Mouse (Mus musculus): ENCODE results near the gene Dars2.
A peak's percentile ranks its signal among the peaks of the same experiment; 100 is the strongest.
"Not testable (repeated sequence)": the region's sequence is repeated elsewhere in the genome, so short reads cannot be mapped to it uniquely, and the experiment has no call there.

The Dars2 gene

DNA sequence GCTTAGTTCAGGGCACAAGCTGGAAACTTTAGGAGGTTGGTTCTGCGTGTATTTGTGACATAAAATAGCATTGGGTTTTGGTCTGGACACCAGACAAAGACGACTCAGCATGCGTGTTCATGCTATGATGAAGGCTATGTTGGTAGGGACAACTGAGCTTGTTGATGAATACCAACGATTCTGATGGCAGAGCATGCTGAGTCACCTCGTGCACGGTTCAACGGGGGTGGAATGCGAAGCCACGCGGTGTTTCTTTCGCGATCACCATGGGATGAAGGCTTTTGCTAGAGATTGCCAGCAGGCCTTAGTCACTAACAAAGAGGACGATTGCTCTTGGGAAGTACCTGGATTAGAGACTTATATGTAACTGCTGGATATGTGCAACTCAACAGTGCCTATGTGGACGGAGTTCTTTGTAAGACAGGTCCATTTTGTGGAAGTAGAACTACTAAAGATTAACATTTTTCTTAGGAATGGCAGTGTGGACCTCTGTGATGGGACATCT is 35.1 kb downstream of the Dars2 start:
- no peak for DNase-seq

DNA sequence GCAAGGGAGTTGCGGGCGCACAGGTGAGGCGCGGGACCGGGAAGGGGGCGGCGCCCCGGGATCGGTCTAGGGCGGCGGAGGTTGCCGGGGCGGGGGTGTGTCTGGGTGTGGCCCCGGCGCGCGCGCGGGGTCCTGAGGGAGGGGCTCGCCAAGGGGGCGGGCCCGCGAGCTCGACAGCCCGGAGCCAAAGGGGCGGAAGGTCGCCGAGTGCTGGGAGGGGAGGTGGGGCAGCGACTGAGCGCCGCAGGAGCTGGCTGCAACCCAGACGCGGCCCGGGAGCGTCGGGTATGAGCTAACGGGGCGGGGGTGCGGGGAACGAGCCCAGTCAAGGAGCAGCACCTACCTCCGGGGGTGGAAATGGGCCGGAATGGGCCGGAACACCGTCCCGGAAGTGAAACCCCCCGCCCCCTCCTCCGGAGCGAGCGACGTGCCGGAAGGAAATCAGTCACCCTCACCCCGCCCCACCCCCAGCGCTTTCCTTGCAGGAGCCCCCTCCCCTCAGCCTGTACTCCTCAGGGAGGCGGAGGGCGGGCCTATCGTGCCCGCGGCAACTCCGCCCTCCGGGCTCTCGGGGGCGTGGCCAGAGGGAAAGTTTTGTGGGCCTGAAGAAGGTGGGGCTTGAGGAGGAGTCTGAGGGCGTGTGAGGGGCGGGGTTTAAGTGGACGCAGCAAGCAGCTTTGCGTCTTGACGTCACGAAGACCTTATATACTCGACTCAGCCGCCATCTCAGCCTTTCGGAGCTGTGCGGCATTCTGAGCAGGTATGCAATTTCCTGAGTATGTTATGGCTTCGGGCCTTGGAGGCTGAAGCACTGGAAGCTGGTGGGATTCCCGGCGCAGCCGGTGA is 35.8 kb downstream of the Dars2 start, which contains the start of gene Zbtb37:
Gene Zbtb37 (minus strand): TSS at position 415 of the 846 bp plus-strand sequence.
- DNase-seq, result peak; percentile 98

DNA sequence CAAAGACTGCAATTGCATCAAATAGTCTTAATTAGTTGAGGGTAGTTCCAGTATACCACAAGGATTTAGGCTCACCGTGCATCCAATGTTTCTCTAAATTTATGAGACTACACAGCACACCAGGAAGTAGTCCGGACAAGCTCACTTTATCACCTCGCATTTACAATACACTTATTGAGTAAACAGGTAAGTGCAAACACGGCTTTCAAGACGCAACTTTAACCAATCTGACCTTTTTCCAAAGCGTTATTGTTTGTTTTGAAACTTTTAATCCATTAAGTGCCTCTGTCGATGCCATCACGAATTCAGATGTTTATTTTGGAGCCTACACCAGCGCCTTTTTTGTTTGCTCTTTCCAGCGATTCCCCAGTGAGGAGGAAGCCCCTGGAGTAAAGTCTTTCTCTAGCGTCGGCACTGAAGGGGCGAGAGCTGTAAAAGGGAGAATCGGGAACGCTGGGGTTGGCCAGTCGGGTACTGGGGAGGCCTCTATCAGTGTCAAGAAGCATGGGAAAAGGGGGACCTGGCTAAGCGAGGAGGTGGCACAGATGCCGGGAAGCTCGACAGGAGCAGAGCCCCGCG is 36.5 kb downstream of the Dars2 start:
- DNase-seq, result peak; percentile 7

DNA sequence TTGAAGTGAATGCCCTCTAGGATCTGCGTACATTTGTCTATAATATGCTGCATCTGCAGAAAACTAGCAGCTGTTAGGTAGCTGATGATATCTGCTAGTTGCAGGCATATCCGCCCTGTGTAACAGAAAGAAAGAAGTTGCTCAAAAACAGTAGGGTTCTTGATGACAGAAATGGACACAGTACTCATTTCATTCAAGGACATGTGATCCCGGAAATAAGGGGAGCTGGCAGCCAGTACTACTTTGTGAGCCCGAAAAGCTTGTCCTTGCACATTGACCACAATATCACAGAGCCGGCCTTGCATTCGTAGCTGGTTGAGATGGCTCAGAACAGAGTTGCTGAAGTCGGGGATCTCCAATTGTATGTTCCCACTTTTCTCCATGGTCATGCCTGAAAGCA is 38.1 kb downstream of the Dars2 start:
- no peak for DNase-seq

DNA sequence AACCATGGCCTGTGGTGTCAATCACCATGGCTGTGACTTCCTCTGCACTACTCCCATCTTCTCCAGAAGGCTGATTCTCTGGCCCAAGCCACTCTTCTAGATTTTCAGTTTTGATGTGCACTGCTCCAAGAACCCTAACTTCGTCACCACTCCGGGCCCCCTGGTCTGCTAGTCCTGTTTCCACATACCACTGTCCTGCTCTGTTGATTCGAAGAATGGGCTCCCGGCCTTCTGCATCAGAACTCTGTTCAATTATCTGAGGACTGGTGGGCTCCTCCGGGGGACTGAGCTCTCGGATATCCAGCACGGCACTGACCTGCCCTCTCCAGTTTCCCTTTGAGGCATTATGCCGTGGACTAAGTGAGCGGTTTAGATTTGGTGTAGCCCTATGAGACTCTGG is 38.6 kb downstream of the Dars2 start:
- DNase-seq, result no peak

DNA sequence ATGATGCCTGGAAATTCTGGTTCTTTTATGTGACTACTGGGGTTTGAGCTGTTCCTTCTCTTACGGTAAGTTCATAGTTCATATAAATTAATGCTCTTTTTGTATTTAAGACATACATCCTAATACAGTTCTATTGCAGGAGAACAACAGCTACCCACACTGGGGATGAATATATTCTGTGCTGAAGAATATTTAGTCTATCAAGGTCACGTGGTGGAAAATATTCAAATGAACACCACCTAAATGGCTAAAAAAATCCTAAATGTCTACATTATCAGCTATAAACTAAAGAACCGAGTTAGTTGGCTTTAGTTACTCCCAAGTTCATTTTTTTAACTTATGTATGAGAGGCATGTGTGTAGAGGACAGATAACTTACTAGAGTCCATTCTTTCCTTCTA is 40.4 kb downstream of the Dars2 start:
- no peak for DNase-seq

DNA sequence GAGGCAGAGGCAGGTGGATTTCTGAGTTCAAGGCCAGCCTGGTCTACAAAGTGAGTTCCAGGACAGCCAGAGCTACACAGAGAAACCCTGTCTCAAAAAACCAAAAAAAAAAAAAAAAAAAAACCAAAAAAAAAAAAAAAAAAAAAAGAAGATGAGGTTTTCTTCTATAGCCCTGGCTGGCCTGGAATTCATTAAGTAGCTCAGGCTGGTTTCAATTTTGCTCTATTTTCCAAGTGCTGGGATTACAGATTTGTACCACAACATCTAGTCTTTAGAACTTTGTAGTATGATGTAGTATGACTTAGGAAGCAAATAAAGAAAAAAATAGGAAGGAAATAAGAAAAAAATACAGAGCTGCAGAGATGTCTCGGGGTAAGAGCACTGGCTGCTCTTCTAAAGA is 42.0 kb downstream of the Dars2 start:
- DNase-seq, result not testable (repeated sequence)

DNA sequence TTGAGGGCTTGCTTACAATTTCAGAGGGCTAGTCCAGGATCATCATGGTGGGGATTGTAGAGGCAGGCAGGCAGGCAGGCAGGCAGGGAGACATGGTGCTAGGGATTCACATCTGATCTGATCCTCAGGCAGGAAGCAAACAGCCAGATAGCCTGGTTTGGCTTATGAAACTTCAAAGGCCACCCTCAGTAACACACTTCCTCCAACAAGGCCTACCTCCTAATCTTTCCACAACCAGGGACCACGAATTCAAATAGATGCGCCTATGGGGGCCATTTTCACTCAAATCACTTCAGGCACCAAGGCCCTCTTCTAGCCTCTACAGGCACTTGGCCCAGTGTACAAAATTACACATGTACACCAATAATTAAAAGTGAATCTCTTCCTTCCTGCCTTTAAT is 43.3 kb downstream of the Dars2 start:
- no peak for DNase-seq

DNA sequence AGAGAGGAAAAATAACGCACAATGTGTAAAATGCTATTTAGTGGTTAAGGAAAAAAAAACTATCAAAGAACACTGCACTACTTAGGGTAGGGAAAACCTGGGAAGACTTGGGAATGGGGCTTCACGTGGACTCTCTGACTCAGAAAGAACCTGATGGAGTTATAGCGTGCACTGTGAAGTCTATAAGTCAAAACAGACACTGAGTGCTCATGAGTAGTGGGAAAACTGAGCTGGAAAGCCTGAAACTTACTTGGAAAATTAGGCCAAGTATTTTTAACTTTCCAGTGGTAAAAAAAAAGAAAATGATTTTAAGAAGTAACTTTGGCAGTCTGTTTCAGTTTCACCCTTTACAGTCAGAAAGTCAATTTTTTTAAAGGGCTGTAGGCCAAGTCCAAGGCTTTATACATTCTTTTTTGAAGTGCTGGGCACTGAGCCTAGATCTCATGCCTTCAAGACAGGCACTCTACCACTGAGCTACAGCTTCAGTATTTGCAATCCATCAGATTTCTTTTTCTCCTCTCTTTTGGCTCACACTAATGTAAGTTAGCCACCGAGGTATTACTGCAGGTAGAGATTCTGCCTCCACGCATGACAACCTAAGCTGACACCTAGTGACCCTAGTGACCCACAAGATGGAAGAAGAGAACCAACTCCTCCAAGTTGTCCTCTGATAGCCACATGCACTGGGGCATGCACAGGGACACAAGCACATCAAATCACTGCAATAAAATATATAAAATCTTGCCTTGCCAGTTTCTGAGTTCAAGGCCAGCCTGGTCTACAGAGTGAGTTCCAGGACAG is 44.8 kb downstream of the Dars2 start:
- no peak for DNase-seq

DNA sequence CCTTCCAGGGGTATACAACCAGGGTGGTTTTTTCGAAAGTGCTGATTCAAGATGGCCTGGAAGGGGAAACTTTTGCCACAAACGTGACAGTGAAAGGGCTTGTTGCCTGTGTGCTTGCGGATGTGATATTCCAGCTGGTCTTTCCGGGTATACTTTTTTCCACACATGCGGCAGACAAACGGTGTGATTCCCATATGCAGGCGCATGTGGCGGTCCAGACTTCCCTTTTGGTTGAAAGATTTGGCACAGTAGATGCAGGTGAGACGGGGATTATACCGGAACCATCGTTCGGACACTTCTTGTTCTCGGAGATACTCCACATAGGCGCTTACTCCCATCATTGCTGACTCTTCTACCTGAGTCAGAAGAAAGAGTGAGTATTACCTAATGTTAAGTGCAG is 50.4 kb downstream of the Dars2 start:
- no peak for DNase-seq

DNA sequence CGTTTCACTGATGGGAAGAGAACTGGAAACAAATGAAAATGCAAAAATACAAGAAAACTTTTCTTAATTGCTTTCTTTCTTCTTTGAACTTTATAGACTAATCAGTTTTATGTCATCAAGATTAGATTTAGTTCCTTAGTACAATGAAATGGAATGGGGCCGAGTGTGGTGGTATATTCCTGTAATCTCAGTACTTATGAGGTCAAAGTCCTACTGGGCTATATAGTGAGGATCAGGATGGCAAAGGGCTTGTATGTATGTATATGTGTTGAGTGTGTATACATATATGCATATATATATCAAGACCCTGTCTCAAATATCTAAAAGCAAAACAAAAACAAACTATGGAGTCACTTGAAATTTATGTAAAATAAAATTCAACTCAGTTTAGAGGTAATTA is 54.1 kb downstream of the Dars2 start:
- DNase-seq, result no peak

DNA sequence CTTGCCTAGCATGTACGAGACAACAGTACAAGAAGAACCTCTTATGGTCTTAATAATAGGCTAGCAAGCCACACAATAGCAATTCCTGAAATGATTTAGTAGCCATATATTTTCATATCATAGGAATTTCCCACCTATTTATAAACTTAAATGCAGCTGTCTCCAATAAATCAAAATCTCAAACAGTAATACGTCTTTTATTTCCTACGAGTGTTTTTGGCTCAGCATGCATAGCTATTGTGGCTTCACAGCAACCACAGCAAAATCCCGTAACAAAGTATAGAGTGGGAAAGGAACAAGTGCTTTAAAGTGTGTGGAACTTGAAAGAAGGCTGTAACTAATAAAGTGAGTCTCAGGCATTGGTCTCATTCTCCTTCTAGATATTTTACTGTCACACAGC is 60.0 kb downstream of the Dars2 start:
- no peak for DNase-seq

DNA sequence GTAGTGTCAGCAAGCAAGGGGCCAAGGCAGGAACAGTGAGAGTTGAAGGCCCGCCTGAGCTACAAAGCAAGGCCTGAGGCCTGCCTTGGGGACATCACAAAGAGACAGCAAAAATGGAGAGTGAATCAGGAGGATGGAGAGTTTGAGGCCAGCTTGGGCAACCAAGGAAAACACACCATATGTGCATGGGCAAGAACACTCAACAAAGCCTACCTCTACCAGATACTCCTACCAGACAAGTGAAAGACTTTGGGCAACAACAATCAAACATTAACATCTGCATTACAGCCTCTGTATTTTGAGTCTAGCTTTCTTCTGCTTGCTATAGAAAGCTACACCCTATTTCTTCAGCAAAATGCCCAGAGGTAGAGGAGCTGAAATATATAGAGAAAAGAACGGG is 62.4 kb downstream of the Dars2 start:
- no peak for DNase-seq

DNA sequence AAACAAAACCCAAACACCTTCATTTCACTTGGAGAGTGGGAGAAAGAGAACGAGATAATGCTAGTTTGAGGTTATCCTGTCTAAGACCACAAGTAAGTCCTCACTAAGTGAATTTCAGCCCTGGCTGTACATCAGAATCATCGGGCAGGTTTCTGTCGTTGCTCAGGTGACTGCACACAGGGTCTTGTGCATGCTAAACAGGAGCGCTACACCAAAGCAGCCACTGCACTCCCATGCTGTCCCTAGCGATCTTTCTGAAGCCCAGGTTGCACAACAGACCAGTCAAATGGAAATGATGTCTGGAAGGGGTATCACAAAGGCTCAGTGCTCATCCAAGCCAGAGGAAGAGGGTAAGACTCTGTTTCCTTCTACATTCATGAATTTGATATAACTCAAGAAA is 64.0 kb downstream of the Dars2 start:
- no peak for DNase-seq

DNA sequence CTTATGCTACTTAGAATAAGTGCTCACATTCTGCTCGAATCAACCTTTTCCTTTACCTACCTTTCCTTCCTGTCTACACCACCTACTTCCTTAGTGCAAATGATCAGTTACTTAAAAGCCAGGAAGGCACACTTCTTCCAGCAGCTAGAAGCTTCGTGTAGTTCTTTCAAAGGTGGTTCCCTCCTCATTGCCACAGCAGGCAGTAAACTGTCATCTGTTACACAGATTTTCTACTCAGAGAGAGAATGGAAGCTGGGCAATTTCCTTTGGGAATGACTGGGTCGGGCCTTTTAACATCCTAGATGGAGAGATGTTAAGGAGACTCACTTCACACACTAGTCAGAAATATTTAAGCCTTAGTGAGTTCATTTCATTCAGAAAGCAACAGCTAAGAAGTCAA is 64.9 kb downstream of the Dars2 start:
- no peak for DNase-seq

DNA sequence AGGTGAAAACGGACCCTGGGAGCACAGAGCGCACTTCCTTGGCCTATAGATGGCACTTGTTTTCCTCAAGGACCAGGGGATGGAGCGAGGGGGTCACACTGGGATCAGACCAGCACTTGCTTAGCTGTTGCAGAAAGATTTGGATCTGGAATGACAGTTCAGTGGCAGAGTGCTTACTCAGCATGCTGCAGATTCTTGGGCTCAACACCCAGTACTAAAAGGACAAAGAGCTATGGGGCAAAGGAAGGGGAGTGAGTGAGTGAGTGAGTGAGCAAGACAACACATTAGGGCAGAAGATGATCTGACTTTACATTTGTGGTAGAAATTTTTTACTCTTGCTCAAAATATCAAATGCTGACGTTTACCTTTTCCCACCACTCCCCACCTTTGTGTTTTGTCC is 65.5 kb downstream of the Dars2 start:
- no peak for DNase-seq

DNA sequence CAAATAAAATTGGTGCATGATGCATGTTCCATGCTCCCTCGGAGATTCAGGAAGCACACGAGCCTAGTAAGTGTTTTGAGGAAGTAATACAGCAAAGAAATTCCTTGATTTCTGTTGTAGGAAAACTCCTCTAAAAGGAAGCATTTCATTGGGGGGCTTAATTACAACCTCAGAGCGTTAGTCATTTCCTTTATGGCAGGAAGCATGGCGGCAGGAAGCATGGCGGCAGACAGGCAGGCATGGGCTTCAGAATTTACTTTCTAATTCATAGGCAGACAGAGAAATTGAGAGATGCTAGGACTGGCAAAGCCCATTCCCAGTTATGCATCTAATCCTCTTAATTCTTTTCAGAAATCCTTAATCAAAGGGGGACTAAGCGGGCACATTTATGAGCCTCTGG is 76.6 kb downstream of the Dars2 start:
- no peak for DNase-seq
